Comparison of ENCODE assay signal across 8 mouse cellular contexts in the genomic region with DNA sequence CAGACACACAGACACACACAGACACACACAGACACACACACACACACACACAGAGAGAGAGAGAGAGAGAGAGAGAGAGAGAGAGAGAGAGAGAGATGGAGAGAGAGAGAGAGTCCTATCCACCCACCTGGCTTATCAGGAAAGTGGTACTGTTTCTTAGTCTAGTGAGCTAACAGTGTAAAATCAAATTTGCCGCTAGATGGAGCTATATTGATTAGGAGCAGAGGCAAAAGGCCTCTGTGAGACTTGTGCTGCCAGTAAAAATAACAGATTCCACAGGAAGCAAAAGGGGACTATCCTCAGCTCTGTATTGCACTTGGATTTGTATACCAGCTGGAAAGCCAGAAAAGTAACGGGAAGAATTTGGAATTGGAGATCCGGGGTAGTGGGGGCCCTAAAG.
DNase-seq lines count a peak whose midpoint lies in the region; ATAC-seq and TF ChIP-seq lines count a peak whose summit lies in the region.

No protein-coding gene starts in this region.

- DNase-seq in adrenal gland, postnatal 10 days: peak; percentile 1
- no peak for DNase-seq in adrenal gland, postnatal 14 days
- DNase-seq in kidney, postnatal 0 days (ENCODE audit: low spot score): peak; percentile 40
- DNase-seq in ES-CJ7 (ENCODE audit: low read depth, low spot score): peak; percentile 38
- DNase-seq in hindlimb bud, embryonic 11.5 days (ENCODE audit: extremely low spot score, low read depth, low spot score): peak; percentile 16
- no peak for DNase-seq in adrenal gland, adult 8-10 months
- DNase-seq in kidney, adult 11 months: no peak

- no peaks in the 10 kb centered on the region for H3K4me1 ChIP-seq in kidney, postnatal 0 days (replicated peaks; ENCODE audit: insufficient read depth, low read length)
- no peaks in the 10 kb centered on the region for H3K4me1 ChIP-seq in kidney, embryonic 16.5 days (ENCODE audit: insufficient read depth, low read length)

- no peaks in the 10 kb centered on the region for H3K27me3 ChIP-seq in kidney, postnatal 0 days (ENCODE audit: insufficient read depth, low read length)
- H3K27me3 ChIP-seq in kidney, embryonic 16.5 days (ENCODE audit: insufficient read depth, low read length): peaks cover 4% of the 10 kb centered on the region; the same call in 1 of the 2 replicates

- WGBS in kidney, postnatal 0 days: 33% methylated on average over 3 of the region's 3 CpGs
- 31% methylated on average over 3 of the region's 3 CpGs for WGBS in kidney, embryonic 16.5 days

- no peak for ATAC-seq in kidney, postnatal 0 days (replicated peaks; ENCODE audit: low FRiP score, low read depth)
- no peak for ATAC-seq in kidney, embryonic 16.5 days (ENCODE audit: low FRiP score, low TSS enrichment)

- no peak overlapping the region for H3K4me2 ChIP-seq in kidney, postnatal 0 days (ENCODE audit: low read length)
- no peak overlapping the region for H3K4me2 ChIP-seq in kidney, embryonic 16.5 days (replicated peaks; ENCODE audit: low read depth, low read length)

- no peak overlapping the region for H3K27ac ChIP-seq in kidney, postnatal 0 days
- H3K27ac ChIP-seq in kidney, embryonic 16.5 days (ENCODE audit: low read length): no peak overlapping the region

- TF ChIP-seq CTCF in kidney, postnatal 0 days (IDR thresholded peaks at IDR 0.05; ENCODE audit: low read depth): peak; percentile 56

- no peaks in the 10 kb centered on the region for H3K9me3 ChIP-seq in kidney, postnatal 0 days (replicated peaks; ENCODE audit: low read length)
- H3K9me3 ChIP-seq in kidney, embryonic 16.5 days (ENCODE audit: low read length): no peaks in the 10 kb centered on the region

- H3K9ac ChIP-seq in kidney, postnatal 0 days (ENCODE audit: low read depth, low read length): no peak overlapping the region
- H3K9ac ChIP-seq in kidney, embryonic 16.5 days (replicated peaks; ENCODE audit: low read length): no peak overlapping the region

- no peak overlapping the region for H3K4me3 ChIP-seq in kidney, postnatal 0 days (replicated peaks; ENCODE audit: low read depth, low read length)
- H3K4me3 ChIP-seq in kidney, embryonic 16.5 days (ENCODE audit: low read length): no peak overlapping the region

- no peaks in the 10 kb centered on the region for H3K36me3 ChIP-seq in kidney, postnatal 0 days (ENCODE audit: insufficient read depth, low read length)
- H3K36me3 ChIP-seq in kidney, embryonic 16.5 days (ENCODE audit: insufficient read depth, low read length): no peaks in the 10 kb centered on the region

Comparison
In these comparisons a context has a peak if more than half of its experiments do, and no peak if none do; other contexts are left out.
1. DNase-seq: peak in adrenal gland, postnatal 10 days (single experiment), kidney, postnatal 0 days (single experiment), ES-CJ7 (single experiment) and hindlimb bud, embryonic 11.5 days (single experiment); none in adrenal gland, postnatal 14 days (single experiment), adrenal gland, adult 8-10 months (single experiment) and kidney, adult 11 months (single experiment).